Mouse (Mus musculus) spleen, embryonic (tissue): Measurements from ENCODE around the gene Pi4k2a.

Experiments
- CTCF ChIA-PET: fragments of 350-600 bp; sonication (Branson Sonifier 250); formaldehyde crosslinking; loops from one replicate; lab custom pipeline; 2022; lab: Charles Lee

Pi4k2a gene

DNA sequence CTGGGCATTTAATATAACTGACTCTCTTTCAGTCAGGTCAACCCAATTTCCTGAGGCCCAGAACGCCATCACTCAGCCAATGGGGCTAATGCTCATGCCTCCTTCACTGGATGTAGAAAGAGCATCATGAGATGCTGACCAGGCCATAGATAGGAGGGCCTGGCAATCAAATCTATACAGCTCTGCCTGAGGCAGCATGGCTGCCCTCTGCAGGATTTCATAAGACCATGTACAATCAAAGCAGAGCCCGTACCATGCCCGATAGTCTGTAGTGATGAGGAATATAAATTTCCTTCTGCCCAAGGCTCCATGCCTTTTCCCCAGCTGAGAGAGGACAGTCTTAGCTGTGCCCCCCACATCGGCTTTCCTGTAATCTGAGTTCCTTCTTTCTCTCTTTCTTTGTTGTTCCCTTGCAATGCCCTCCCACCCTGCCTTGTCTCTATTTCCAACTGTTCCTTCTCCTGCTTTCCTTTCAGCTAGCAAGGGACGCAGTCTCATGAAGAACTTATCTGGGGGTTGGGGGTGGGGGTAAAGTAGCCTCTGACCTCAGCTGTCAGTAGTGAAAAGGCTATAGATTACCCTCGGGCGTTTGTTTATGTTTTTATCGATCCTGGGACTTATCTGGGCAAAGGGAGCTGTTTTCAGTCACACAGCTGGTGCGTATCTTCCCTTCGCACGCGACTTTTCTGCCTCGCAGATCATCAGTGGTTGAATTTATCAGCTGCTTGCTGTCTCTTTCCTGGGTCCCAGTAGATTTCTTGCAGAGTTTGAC, 68.2 kb downstream of the Pi4k2a start:
- CTCF ChIA-PET: no interaction called here

DNA sequence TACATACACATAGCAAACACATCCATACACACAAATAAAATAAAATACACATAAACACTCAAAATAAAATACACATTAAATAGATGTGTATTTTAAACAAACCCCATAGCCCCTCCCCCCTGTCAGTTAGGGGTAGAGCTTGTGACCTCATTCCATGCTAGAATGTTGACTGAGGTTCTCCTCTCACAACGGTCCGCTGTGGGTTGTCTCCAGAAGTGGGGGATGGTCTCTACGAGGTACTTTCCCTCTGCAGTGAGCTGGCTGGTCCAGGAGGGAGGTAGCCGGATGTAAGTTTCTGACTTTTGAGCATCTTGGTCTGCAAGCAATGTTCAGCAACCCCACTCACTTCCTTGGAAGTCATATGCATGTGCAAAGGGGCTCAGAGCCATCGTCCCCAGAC, 73.5 kb downstream of the Pi4k2a start, which contains the start of gene Zfyve27:
TSS of gene Zfyve27 (plus strand) at position 188 of the 400 bp plus-strand sequence.
- CTCF ChIA-PET: no interaction called here

DNA sequence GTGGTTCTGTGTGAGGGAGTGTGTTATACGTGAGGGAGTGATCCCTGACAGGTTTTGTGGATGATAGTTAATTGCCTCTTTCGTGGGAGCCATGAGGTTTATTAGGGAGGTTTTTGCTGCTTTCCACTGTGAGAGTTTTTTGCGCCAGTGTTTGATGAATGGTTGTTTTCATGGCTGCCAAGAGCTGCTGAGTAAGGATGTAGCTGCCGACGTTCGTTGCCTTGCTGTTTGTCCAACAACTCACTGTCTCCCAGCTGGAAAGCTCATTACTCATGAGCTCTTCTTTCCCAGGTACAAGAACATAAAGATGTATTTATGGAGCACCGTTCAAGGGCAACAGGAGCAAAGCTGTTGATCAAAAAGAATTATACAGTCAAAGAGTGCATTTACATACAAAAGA, 73.9 kb downstream of the Pi4k2a start:
- CTCF ChIA-PET: interaction anchor here (0.9 kb wide), 1 partner anchor 22 kb away, joined by 3 read pairs; no protein-coding TSS in a partner anchor

- CTCF ChIA-PET: interaction anchor here (0.8 to 1.0 kb wide), 3 partner anchors 20 to 226 kb away, joined by 3 read pairs; no protein-coding TSS in a partner anchor
Observed at GRCm38 (mm10) chr19:42166130-42166529, 75.9 kb downstream of the Pi4k2a start.

DNA sequence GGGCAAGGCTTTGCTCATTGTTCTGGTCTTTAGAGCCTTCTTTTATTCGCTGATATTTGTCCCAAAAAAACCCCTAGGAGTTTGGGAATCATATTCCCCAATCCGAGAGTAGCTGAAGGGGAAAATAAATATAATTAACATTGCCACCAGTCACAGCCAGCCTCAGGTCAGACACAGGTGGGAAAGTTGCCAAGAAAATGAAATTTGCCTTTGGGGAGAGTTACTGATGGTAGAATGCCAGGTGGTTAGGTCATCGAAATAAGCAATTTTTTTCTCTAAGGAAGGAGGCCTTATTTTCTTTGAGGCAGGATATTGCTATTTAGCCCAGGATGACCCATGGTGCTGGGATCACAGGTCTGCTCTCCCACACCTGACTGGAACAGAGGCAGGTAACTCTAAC, 76.5 kb downstream of the Pi4k2a start:
- CTCF ChIA-PET: interaction anchor here (1.0 kb wide), 2 partner anchors 18 to 95 kb away, joined by 3 to 4 read pairs; no protein-coding TSS in a partner anchor

- CTCF ChIA-PET: interaction anchor here (1.0 kb wide), 1 partner anchor 18 kb away, joined by 4 read pairs; no protein-coding TSS in a partner anchor
Observed at GRCm38 (mm10) chr19:42167489-42167888, 77.2 kb downstream of the Pi4k2a start.

DNA sequence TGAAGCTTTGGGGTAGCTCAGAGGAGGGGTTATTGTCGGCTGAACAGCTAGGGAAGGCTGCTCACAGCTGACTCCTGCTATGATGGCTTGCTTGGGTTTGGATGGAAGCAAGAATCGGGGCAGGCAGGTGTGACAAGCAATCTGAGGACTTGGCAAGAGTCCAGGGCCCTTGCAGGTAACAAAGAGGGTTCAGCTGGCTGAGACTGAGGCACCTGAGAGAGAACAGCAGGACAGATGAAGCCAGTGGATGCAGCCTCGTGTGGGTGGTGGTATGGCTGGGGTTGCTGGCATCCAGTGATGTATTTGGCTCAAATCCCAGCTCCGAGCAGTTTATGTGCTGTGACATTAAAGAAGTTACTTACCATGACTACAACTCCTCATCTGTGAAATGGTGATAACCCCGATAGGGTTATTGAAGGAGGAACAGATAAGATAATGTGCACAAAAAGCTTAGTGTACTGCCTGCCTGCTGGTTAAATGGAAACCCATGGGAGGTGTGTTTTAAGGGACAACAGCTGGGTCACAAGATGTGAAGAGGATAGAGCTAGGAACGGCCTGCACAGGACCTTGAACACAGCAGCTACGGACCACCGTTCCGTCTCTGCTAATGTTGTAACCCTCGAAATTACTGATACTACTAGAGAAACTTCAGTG, 79.2 kb downstream of the Pi4k2a start:
- CTCF ChIA-PET: no interaction called here

DNA sequence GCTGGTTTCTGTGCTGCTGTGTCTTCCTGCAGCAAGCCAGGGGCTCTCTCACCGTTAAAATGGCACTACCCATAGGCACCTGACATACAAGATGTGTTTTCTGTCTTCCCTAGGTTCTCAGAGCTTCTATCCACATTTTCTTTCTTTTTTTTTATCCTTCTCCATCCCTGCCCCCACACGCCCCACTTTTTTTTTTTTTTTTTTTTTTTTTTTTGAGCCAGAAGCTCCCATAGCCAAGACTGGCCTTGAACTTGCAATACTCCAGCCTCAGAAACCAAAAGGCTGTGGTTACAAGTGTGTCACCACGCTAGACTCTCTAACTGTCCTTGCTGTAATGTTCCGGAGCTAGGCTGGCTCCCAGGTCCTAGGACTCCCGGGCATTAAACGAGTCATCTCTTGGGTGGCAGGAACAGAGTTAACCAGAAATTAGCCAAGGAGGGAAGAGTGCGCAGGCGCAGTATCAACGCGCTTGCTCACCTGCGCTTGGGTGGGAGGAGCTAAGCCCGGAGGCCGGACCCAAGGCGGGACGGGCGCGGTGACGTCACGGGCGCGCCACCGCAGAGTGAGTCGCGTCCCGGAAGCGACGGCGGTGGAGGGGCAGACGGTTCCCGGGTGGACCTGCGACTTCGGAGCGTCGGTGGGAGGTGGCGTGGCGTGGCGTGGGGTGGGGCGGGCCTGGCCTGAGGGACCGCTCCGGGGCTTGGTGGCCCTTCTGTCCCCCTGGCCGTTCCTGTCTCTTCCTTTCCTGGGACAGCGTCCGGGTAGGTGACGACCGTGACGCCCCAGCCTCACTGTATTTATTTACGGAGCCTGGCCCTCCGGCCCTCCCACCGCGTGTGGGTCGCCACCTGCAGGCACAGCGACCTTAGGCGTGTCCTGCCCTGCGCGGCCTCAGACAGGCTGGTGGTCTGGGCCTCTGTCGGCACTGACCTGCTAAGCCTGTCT, 80.0 kb downstream of the Pi4k2a start:
- CTCF ChIA-PET: no interaction called here
